Mouse (Mus musculus) kidney, embryonic 16.5 days (tissue): ENCODE measurements around the gene Smpdl3b. TPM values are rescaled to one million over a fixed set of nuclear protein-coding genes. Genes with fewer than 3 reads are reported as not detected.

Experiments
- ATAC-seq: fragments of 200-750 bp; cut with Nextera tagmentation; 2 replicates; pipeline ENCODE4 v1.8.0; 2017; ENCODE audit warnings: moderate TSS enrichment; ENCODE audit not compliant: low FRiP score, low TSS enrichment
- H3K27ac ChIP-seq: fragments of 300-500 bp; sonication (generic); 2 replicates; pipeline ENCODE4 v1.5.1; 2014; ENCODE audit warnings: low read length
- H3K27me3 ChIP-seq: fragments of 300-500 bp; sonication (generic); 2 replicates; pipeline ENCODE4 v1.6.1; 2014; ENCODE audit warnings: low read length, control low read depth, mixed read lengths; ENCODE audit not compliant: insufficient read depth
- H3K36me3 ChIP-seq: fragments of 300-500 bp; sonication (generic); 2 replicates; pipeline ENCODE4 v1.6.1; 2014; ENCODE audit warnings: low read length, control low read depth, mixed read lengths; ENCODE audit not compliant: insufficient read depth
- H3K4me1 ChIP-seq: fragments of 300-500 bp; sonication (generic); 2 replicates; pipeline ENCODE4 v1.6.1; 2014; ENCODE audit warnings: low read length, control low read depth, mixed read lengths; ENCODE audit not compliant: insufficient read depth
- H3K4me2 ChIP-seq: fragments of 300-500 bp; sonication (generic); replicated peaks from 2 replicates; pipeline ENCODE4 v1.6.1; 2014; ENCODE audit warnings: low read depth, low read length
- H3K4me3 ChIP-seq: fragments of 300-500 bp; sonication (generic); 2 replicates; pipeline ENCODE4 v1.5.1; 2014; ENCODE audit warnings: mild to moderate bottlenecking, low read length
- H3K9ac ChIP-seq: fragments of 300-500 bp; sonication (generic); replicated peaks from 2 replicates; pipeline ENCODE4 v1.6.1; 2014; ENCODE audit warnings: low read length
- H3K9me3 ChIP-seq: fragments of 300-500 bp; sonication (generic); 2 replicates; pipeline ENCODE4 v1.6.1; 2016; ENCODE audit warnings: low read length, control low read depth
- WGBS: fragments of 180-500 bp; shearing (Covaris S2); extraction: QIAGEN DNeasy Blood & Tissue Kit; methylation state at CpG from one replicate; pipeline ENCODE4 v1.1.7; 2014; 5-methylcytosine and 5-hydroxymethylcytosine counted together
- polyA plus RNA-seq: library from polyadenylated mRNA; unstranded; fragments of >200 nt; fragmentation: Nextera tagmentation; extraction: Ambion mirVana; gene quantifications from 2 replicates; pipeline ENCODE4 v1.2.1, GENCODE M21; 2015

Smpdl3b gene
- polyA plus RNA-seq, 1 experiment from 2014 or later, result 11.6 TPM

DNA sequence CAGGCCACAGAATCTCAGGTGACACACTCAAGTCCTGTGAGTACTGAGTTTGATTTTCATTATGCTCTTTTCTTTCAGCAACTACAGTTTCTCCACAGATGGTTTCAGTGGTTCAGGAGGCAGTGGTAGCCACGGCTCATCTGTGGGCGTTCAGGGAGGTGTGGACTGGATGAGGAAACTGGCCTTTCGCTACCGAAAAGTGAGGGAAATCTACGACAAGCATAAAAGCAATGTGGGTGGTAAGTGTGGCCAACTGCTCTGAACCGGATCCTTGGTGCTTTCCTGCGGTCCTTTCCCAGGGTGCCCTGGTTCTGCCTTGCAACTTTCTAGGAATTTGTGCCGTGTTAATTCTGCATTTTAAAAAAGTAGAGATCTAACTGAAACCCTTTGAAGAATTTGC is 50.2 kb downstream of the Smpdl3b start:
- Histone ChIP-seq H3K36me3 (peaks cover 51% of the 10 kb centered on the region), H3K9me3 (no peaks in the 10 kb centered on the region), H3K4me2 (no peak overlapping the region), H3K27me3 (no peaks in the 10 kb centered on the region), H3K4me3 (no peak overlapping the region), H3K27ac (no peak overlapping the region), H3K4me1 (no peaks in the 10 kb centered on the region), H3K9ac (no peak overlapping the region)
- no peak for ATAC-seq
- WGBS, result 97% methylated on average over 8 of the region's 8 CpGs

DNA sequence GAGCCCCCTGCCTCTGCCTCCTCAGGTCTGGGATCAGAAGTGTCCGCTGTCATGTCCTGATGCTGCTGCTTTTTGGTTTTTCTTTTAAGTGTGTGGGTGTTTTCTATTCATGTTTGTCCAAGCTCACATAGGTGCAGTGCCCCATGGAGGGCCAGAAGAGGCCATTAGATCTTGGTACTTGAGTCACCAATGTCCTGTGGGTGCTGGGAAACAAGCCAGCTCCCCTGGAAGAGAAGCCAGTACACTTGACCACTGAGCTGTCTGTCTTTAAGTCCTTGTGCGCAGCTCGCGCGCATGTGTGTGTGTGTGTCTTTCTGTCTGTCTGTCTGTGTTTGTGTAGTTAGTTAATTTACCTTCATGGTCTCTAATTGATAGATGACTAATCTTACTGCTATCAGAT is 55.0 kb downstream of the Smpdl3b start:
- WGBS, result 97% methylated on average over 5 of the region's 5 CpGs
- no peaks in the 10 kb centered on the region for H3K4me1 ChIP-seq

DNA sequence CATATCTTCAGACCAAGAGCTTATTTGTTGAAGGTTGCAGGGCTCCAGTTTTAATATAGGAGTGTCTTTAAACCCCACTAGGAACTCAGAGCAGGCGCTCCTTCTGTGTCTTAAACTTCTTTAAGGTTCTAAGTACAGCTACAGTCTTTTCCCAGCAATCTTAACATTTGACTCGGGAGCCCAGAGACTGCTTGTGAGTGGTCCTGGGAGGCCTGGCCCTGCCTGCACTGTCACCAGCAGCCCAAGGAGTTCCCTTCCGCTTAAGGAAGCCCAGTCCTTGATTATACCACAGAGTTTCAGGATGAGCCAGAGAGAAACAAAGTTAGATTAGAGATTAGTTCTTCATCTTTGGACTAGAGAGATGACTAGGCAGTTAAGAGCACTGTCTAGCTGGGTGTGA is 63.7 kb downstream of the Smpdl3b start:
- Histone ChIP-seq H3K4me1 (no peaks in the 10 kb centered on the region), H3K9ac (no peak overlapping the region), H3K4me3 (no peak overlapping the region), H3K36me3 (peaks cover 33% of the 10 kb centered on the region), H3K27ac (no peak overlapping the region), H3K9me3 (no peaks in the 10 kb centered on the region), H3K4me2 (no peak overlapping the region), H3K27me3 (no peaks in the 10 kb centered on the region)
- ATAC-seq, result no peak
- WGBS, result 87% methylated on average over 3 of the region's 3 CpGs

More for the DNA sequence above, 55.0 kb downstream of the Smpdl3b start:
- Histone ChIP-seq H3K27me3 (no peaks in the 10 kb centered on the region), H3K4me3 (no peak overlapping the region), H3K9ac (no peak overlapping the region), H3K36me3 (peaks cover 46% of the 10 kb centered on the region), H3K9me3 (no peaks in the 10 kb centered on the region), H3K27ac (no peak overlapping the region), H3K4me2 (no peak overlapping the region)
- no peak for ATAC-seq

DNA sequence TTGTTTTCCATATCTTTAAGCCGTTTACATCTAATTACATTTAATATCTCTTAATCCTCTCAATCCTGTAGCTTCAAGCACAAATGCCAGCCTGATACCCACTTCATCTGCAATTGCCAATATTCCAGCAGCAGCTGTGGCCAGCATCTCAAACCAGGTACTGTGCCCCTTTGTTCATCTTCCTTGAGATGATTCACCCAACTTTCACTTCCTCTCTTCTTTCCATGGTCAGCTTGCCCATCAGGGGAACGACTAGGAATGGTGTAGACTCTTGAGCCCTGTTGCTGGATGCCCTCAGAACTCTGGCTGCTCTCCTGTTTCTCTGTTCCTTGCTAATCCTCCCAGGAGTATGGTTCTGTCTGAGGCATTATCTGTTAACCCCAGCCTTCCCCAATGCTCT is 67.4 kb downstream of the Smpdl3b start:
- peaks cover 34% of the 10 kb centered on the region for H3K36me3 ChIP-seq
- WGBS, result 81% methylated on average over 2 of the region's 2 CpGs
- H3K27ac ChIP-seq, result no peak overlapping the region

More for the DNA sequence above, 67.4 kb downstream of the Smpdl3b start:
- no peak overlapping the region for H3K4me2 ChIP-seq
- no peak for ATAC-seq
- H3K9ac ChIP-seq, result no peak overlapping the region
- H3K9me3 ChIP-seq, result no peaks in the 10 kb centered on the region
- no peak overlapping the region for H3K4me3 ChIP-seq
- no peaks in the 10 kb centered on the region for H3K4me1 ChIP-seq
- H3K27me3 ChIP-seq, result no peaks in the 10 kb centered on the region

Other genes with a start within 250 kb of the Smpdl3b start
- 20.4 and 21.2 TPM in 2 replicates for gene Sesn2, start 246.8 kb downstream of the Smpdl3b start, polyA plus RNA-seq
- gene Atpif1, start 223.6 kb downstream of the Smpdl3b start, polyA plus RNA-seq, result 1,057 and 1,144 TPM in 2 replicates
- 159 and 164 TPM in 2 replicates for gene Dnajc8, start 221.7 kb downstream of the Smpdl3b start, polyA plus RNA-seq
- gene Ptafr, start 193.2 kb downstream of the Smpdl3b start, polyA plus RNA-seq, result 0.29 and 0.54 TPM in 2 replicates
- 29.2 and 31.6 TPM in 2 replicates for gene Eya3, start 118.3 kb downstream of the Smpdl3b start, polyA plus RNA-seq
- gene Xkr8, start 24.7 kb downstream of the Smpdl3b start, polyA plus RNA-seq, result 4.7 and 7.3 TPM in 2 replicates
- 108 and 109 TPM in 2 replicates for gene Rpa2, start 11.1 kb upstream of the Smpdl3b start, polyA plus RNA-seq
- 0.92 and 1.1 TPM in 2 replicates for gene Themis2, start 39.1 kb upstream of the Smpdl3b start, polyA plus RNA-seq
- gene Ppp1r8, start 85.9 kb upstream of the Smpdl3b start, polyA plus RNA-seq, result 72.9 and 77.2 TPM in 2 replicates
- gene Stx12, start 127.3 kb upstream of the Smpdl3b start, polyA plus RNA-seq, result 59.9 and 61.8 TPM in 2 replicates
- 37.7 and 42.8 TPM in 2 replicates for gene Fam76a, start 165.3 kb upstream of the Smpdl3b start, polyA plus RNA-seq
- 0.44 and 0.58 TPM in 2 replicates for gene Fgr, start 216.8 kb upstream of the Smpdl3b start, polyA plus RNA-seq